Mouse (Mus musculus) megakaryocyte progenitor cell, adult 5-6 weeks (primary cell): ENCODE measurements around the gene Pgm2l1. TPM values are rescaled to one million over a fixed set of nuclear protein-coding genes. Genes with fewer than 3 reads are reported as not detected.

Source experiments
- total RNA-seq, 2 experiments: library from RNA; stranded (forward) in 1 of 2; stranded (reverse) in 1 of 2; fragments of 157-497, 149-512 nt in 1 of 2; fragments of 200-1000 nt in 1 of 2; gene quantifications; 2 replicates each; pipeline versions ENCODE4 v1.2.3 to v1.2.4; 2015 to 2017

Pgm2l1 gene
- total RNA-seq, 2 experiments from 2014 or later = 6.2 to 12.4 TPM

Other genes starting within 250 kb of the Pgm2l1 start
- 11.3 and 13.3 TPM in 2 replicates for gene Rnf169, start 246.9 kb upstream of the Pgm2l1 start, total RNA-seq (2015)
- gene Rnf169, start 246.9 kb upstream of the Pgm2l1 start, total RNA-seq (2017) = 14.1 and 18.3 TPM in 2 replicates
- gene Chrdl2, start 221.2 kb upstream of the Pgm2l1 start, total RNA-seq (2015) = not detected in 2 replicates
- not detected in 2 replicates for gene Chrdl2, start 221.2 kb upstream of the Pgm2l1 start, total RNA-seq (2017)
- 49.4 and 51.4 TPM in 2 replicates for gene Pold3, start 105.8 kb upstream of the Pgm2l1 start, total RNA-seq (2015)
- gene Pold3, start 105.8 kb upstream of the Pgm2l1 start, total RNA-seq (2017) = 119 and 166 TPM in 2 replicates
- 11.8 and 12.4 TPM in 2 replicates for gene Lipt2, start 68.1 kb upstream of the Pgm2l1 start, total RNA-seq (2015)
- gene Lipt2, start 68.1 kb upstream of the Pgm2l1 start, total RNA-seq (2017) = 5.5 and 13.3 TPM in 2 replicates
- 0.59 and 0.77 TPM in 2 replicates for gene Kcne3, start 50.9 kb upstream of the Pgm2l1 start, total RNA-seq (2015)
- 2.0 and 4.2 TPM in 2 replicates for gene Kcne3, start 50.9 kb upstream of the Pgm2l1 start, total RNA-seq (2017)
- gene P4ha3, start 58.1 kb downstream of the Pgm2l1 start, total RNA-seq (2015) = 0.22 TPM in 1 of 2 replicates, not detected in the other
- gene P4ha3, start 58.1 kb downstream of the Pgm2l1 start, total RNA-seq (2017) = not detected in 2 replicates
- gene C2cd3, start 144.8 kb downstream of the Pgm2l1 start, total RNA-seq (2015) = 64.0 and 65.5 TPM in 2 replicates
- 23.0 and 26.6 TPM in 2 replicates for gene C2cd3, start 144.8 kb downstream of the Pgm2l1 start, total RNA-seq (2017)
- gene Ppme1, start 144.9 kb downstream of the Pgm2l1 start, total RNA-seq (2015) = 13.5 and 17.6 TPM in 2 replicates
- 39.5 and 43.5 TPM in 2 replicates for gene Ppme1, start 144.9 kb downstream of the Pgm2l1 start, total RNA-seq (2017)
- 0.15 TPM in 1 of 2 replicates, not detected in the other for gene Ucp3, start 245.6 kb downstream of the Pgm2l1 start, total RNA-seq (2015)
- gene Ucp3, start 245.6 kb downstream of the Pgm2l1 start, total RNA-seq (2017) = not detected in 2 replicates